Mouse (Mus musculus) C2C12 (cell line): ENCODE data around the gene Nedd9.

Experiments
- CTCF ChIP-seq: IDR thresholded peaks from one replicate; pipeline ENCODE4 v1.5.1; 2011; ENCODE audit not compliant: control insufficient read depth, insufficient read depth, insufficient read length
- MAX ChIP-seq: IDR thresholded peaks from one replicate; pipeline ENCODE4 v1.6.1; 2011; ENCODE audit warnings: mild to moderate bottlenecking, control low read depth
- USF1 ChIP-seq: IDR thresholded peaks from one replicate; pipeline ENCODE4 v1.6.1; 2011; ENCODE audit warnings: low read depth, mild to moderate bottlenecking, control low read depth, moderate library complexity

- TF ChIP-seq USF1 (no peak), MAX (no peak), CTCF (no peak)
Observed at GRCm38 (mm10) chr13:41447209-41447608, 40.0 kb downstream of the Nedd9 start.
